Mouse (Mus musculus) CH12.LX (cell line): ENCODE data around the gene Becn1.

ENCODE experiments used
- CHD1 ChIP-seq: IDR thresholded peaks from 2 replicates; pipeline ENCODE4 v1.6.1; 2012; ENCODE audit warnings: low read depth, low read length, improper control_type of control experiment, inconsistent platforms
- CTCF ChIP-seq, 2 experiments: IDR thresholded peaks in 1 of 2; conservative IDR thresholded peaks in 1 of 2; 2 replicates each; pipeline ENCODE4 v1.5.1; 2011 to 2012; ENCODE audit warnings: low read depth in 2 of 2, low read length in 2 of 2, improper control_type of control experiment in 1 of 2, inconsistent platforms in 1 of 2, mild to moderate bottlenecking in 1 of 2, moderate library complexity in 1 of 2
- E2F4 ChIP-seq: IDR thresholded peaks from 2 replicates; pipeline ENCODE4 v1.6.1; 2011; ENCODE audit warnings: low read depth, low read length, improper control_type of control experiment; ENCODE audit not compliant: insufficient replicate concordance
- EP300 ChIP-seq: IDR thresholded peaks from 2 replicates; pipeline ENCODE4 v1.6.1; 2011; ENCODE audit warnings: low read length, improper control_type of control experiment
- JUND ChIP-seq: conservative IDR thresholded peaks from 2 replicates; pipeline ENCODE4 v1.6.1; 2011; ENCODE audit warnings: low read depth, low read length, improper control_type of control experiment
- MAX ChIP-seq: IDR thresholded peaks from 2 replicates; pipeline ENCODE4 v1.6.1; 2011; ENCODE audit warnings: low read length, improper control_type of control experiment
- MEF2A ChIP-seq: IDR thresholded peaks from 2 replicates; pipeline ENCODE4 v1.6.1; 2014; ENCODE audit warnings: low read depth, mild to moderate bottlenecking, inconsistent platforms, low read length, improper control_type of control experiment, borderline replicate concordance
- MYC ChIP-seq: IDR thresholded peaks from 2 replicates; pipeline ENCODE4 v1.6.1; 2011; ENCODE audit warnings: low read depth, mild to moderate bottlenecking, improper control_type of control experiment, low read length
- NRF1 ChIP-seq: IDR thresholded peaks from 2 replicates; pipeline ENCODE4 v1.6.1; 2014; ENCODE audit warnings: low read depth, mild to moderate bottlenecking, inconsistent platforms, low read length, improper control_type of control experiment, moderate library complexity
- POLR2A ChIP-seq: IDR thresholded peaks from 2 replicates; pipeline ENCODE4 v1.6.1; 2011; ENCODE audit warnings: low read depth, mild to moderate bottlenecking, improper control_type of control experiment, low read length
- SMC3 ChIP-seq: IDR thresholded peaks from 2 replicates; pipeline ENCODE4 v1.6.1; 2011; ENCODE audit warnings: low read depth, low read length, improper control_type of control experiment
- USF1 ChIP-seq: IDR thresholded peaks from 2 replicates; pipeline ENCODE4 v1.6.1; 2014; ENCODE audit warnings: low read depth, mild to moderate bottlenecking, inconsistent platforms, low read length, improper control_type of control experiment

GRCm38 (mm10) chr11:101300881-101301280 lies 1.2 kb downstream of the Becn1 start:
- no peak for TF ChIP-seq CHD1
- no peak for TF ChIP-seq USF1
- no peak for TF ChIP-seq E2F4
- no peak for TF ChIP-seq MYC
- TF ChIP-seq MEF2A, result no peak
- TF ChIP-seq POLR2A, result no peak
- no peak for TF ChIP-seq EP300
- TF ChIP-seq NRF1, result no peak
- TF ChIP-seq MAX, result no peak
- no peak for TF ChIP-seq JUND
- peak; percentile 30 to 50; a peak in 3 of 4 replicates for TF ChIP-seq CTCF (conservative IDR thresholded peaks at IDR 0.05 in 1 of 2, IDR thresholded peaks at IDR 0.05 in 1 of 2; ENCODE audit: low read depth in 2 of 2, low read length in 2 of 2)
- no peak for TF ChIP-seq SMC3
